Comparison of ENCODE assay signal across 8 mouse cellular contexts in genomic region chr2:144330352-144330959, GRCm38 (mm10). TPM values are rescaled to one million over a fixed set of nuclear protein-coding genes. Genes with fewer than 3 reads are reported as not detected.
DNase-seq lines count a peak whose midpoint lies in the region; ATAC-seq lines count a peak whose summit lies in the region.

No protein-coding gene starts in this region.

- no peak for ATAC-seq in hindbrain, embryonic 14.5 days (ENCODE audit: low FRiP score)
- peak; percentile 33; the same call in 1 of the 2 replicates for ATAC-seq in lung, embryonic 15.5 days (ENCODE audit: borderline replicate concordance, extremely low read depth, low FRiP score, low TSS enrichment)
- ATAC-seq in stomach, embryonic 14.5 days (ENCODE audit: insufficient number of reproducible peaks, insufficient read depth, low FRiP score, low read depth): peak; percentile 50; the same call in 1 of the 2 replicates

- DNase-seq in ovary, postnatal 14 days (ENCODE audit: low spot score): peak; percentile 13
- no peak for DNase-seq in ovary, postnatal 10 days (ENCODE audit: low spot score)
- DNase-seq in embryo, embryonic 9.5 days (ENCODE audit: extremely low spot score): peak; percentile 30
- no peak for DNase-seq in hindbrain, embryonic 14.5 days (ENCODE audit: low spot score)
- no peak for DNase-seq in adipocyte (ENCODE audit: low spot score)
- no peak for DNase-seq in thymus, adult 18-20 months

- H3K9me3 ChIP-seq in hindbrain, embryonic 14.5 days (ENCODE audit: control insufficient read depth, low read length): 0 out of 2 replicates have a peak, but pooled peaks cover 3% of the 10 kb centered on the region
- H3K9me3 ChIP-seq in lung, embryonic 15.5 days: no peaks in the 10 kb centered on the region
- no peaks in the 10 kb centered on the region for H3K9me3 ChIP-seq in stomach, embryonic 14.5 days (ENCODE audit: control insufficient read depth, low read depth, low read length)

- H3K27ac ChIP-seq in hindbrain, embryonic 14.5 days: no peak overlapping the region
- H3K27ac ChIP-seq in lung, embryonic 15.5 days: peak overlapping the region; percentile 56; the same call in 1 of the 2 replicates
- no peak overlapping the region for H3K27ac ChIP-seq in stomach, embryonic 14.5 days (ENCODE audit: low read length)

- H3K4me1 ChIP-seq in hindbrain, embryonic 14.5 days (replicated peaks; ENCODE audit: control insufficient read depth, insufficient read depth, low read length): peaks cover 26% of the 10 kb centered on the region
- H3K4me1 ChIP-seq in lung, embryonic 15.5 days: peaks cover 32% of the 10 kb centered on the region
- H3K4me1 ChIP-seq in stomach, embryonic 14.5 days (ENCODE audit: control insufficient read depth, insufficient read depth, low read length): peaks cover 15% of the 10 kb centered on the region; the same call in 1 of the 2 replicates

- H3K9ac ChIP-seq in hindbrain, embryonic 14.5 days: peak overlapping the region; percentile 48
- H3K9ac ChIP-seq in lung, embryonic 15.5 days: peak overlapping the region; percentile 43; the same call in 1 of the 2 replicates
- H3K9ac ChIP-seq in stomach, embryonic 14.5 days (replicated peaks; ENCODE audit: low read depth, low read length): peak overlapping the region; percentile 38; the same call in 1 of the 2 replicates

- no peaks in the 10 kb centered on the region for H3K36me3 ChIP-seq in hindbrain, embryonic 14.5 days (replicated peaks; ENCODE audit: control insufficient read depth, insufficient read depth)
- no peaks in the 10 kb centered on the region for H3K36me3 ChIP-seq in lung, embryonic 15.5 days
- no peaks in the 10 kb centered on the region for H3K36me3 ChIP-seq in stomach, embryonic 14.5 days (ENCODE audit: control insufficient read depth, insufficient read depth, low read length)

- peak overlapping the region; percentile 48 for H3K4me3 ChIP-seq in hindbrain, embryonic 14.5 days (replicated peaks; ENCODE audit: low read length)
- peak overlapping the region; percentile 58 for H3K4me3 ChIP-seq in lung, embryonic 15.5 days
- peak overlapping the region; percentile 50 for H3K4me3 ChIP-seq in stomach, embryonic 14.5 days (ENCODE audit: low read depth, low read length)

- H3K27me3 ChIP-seq in hindbrain, embryonic 14.5 days (ENCODE audit: control insufficient read depth, insufficient read depth, low read length): peaks cover 86% of the 10 kb centered on the region
- H3K27me3 ChIP-seq in lung, embryonic 15.5 days: peaks cover 75% of the 10 kb centered on the region
- peaks cover 28% of the 10 kb centered on the region for H3K27me3 ChIP-seq in stomach, embryonic 14.5 days (ENCODE audit: control insufficient read depth, insufficient read depth, low read length)

- under 1% methylated on average over 30 of the region's 41 CpGs for WGBS in hindbrain, embryonic 14.5 days
- under 1% methylated on average over 41 of the region's 41 CpGs for WGBS in lung, embryonic 15.5 days
- WGBS in stomach, embryonic 14.5 days: 2% methylated on average over 33 of the region's 41 CpGs

- peak overlapping the region; percentile 95 for H3K4me2 ChIP-seq in hindbrain, embryonic 14.5 days (replicated peaks)
- H3K4me2 ChIP-seq in lung, embryonic 15.5 days: peak overlapping the region; percentile 95
- peak overlapping the region; percentile 93 for H3K4me2 ChIP-seq in stomach, embryonic 14.5 days (replicated peaks; ENCODE audit: low read depth, low read length)

RNA-seq across cellular contexts. Expression of gene Ovol2, which starts 1.5 kb away (rescaled TPM):
- polyA plus RNA-seq in hindbrain, embryonic 14.5 days (2014; fragmentation: Nextera tagmentation; extraction: Ambion mirVana): not detected in 2 replicates
- 4.8 and 5.5 TPM in 2 replicates for polyA plus RNA-seq in lung, embryonic 15.5 days (2015; fragmentation: Nextera tagmentation; extraction: Ambion mirVana)
- polyA plus RNA-seq in stomach, embryonic 14.5 days (2014; fragmentation: Nextera tagmentation; extraction: Ambion mirVana): 3.7 and 4.0 TPM in 2 replicates

RNA-seq across cellular contexts. Expression of gene Kat14, which starts 38.3 kb away (rescaled TPM):
- polyA plus RNA-seq in hindbrain, embryonic 14.5 days (2014; fragmentation: Nextera tagmentation; extraction: Ambion mirVana): 22.4 and 23.3 TPM in 2 replicates
- polyA plus RNA-seq in lung, embryonic 15.5 days (2015; fragmentation: Nextera tagmentation; extraction: Ambion mirVana): 38.9 and 43.4 TPM in 2 replicates
- polyA plus RNA-seq in stomach, embryonic 14.5 days (2014; fragmentation: Nextera tagmentation; extraction: Ambion mirVana): 31.2 and 37.0 TPM in 2 replicates

RNA-seq across cellular contexts. Expression of gene Pet117, which starts 38.3 kb away (rescaled TPM):
- 0.53 and 3.0 TPM in 2 replicates for polyA plus RNA-seq in hindbrain, embryonic 14.5 days (2014; fragmentation: Nextera tagmentation; extraction: Ambion mirVana)
- 3.3 TPM in 1 of 2 replicates, not detected in the other for polyA plus RNA-seq in lung, embryonic 15.5 days (2015; fragmentation: Nextera tagmentation; extraction: Ambion mirVana)
- polyA plus RNA-seq in stomach, embryonic 14.5 days (2014; fragmentation: Nextera tagmentation; extraction: Ambion mirVana): 0.93 and 4.0 TPM in 2 replicates

RNA-seq across cellular contexts. Expression of gene Snx5, which starts 59.8 kb away (rescaled TPM):
- polyA plus RNA-seq in hindbrain, embryonic 14.5 days (2014; fragmentation: Nextera tagmentation; extraction: Ambion mirVana): 73.0 and 75.9 TPM in 2 replicates
- 108 and 116 TPM in 2 replicates for polyA plus RNA-seq in lung, embryonic 15.5 days (2015; fragmentation: Nextera tagmentation; extraction: Ambion mirVana)
- 130 and 141 TPM in 2 replicates for polyA plus RNA-seq in stomach, embryonic 14.5 days (2014; fragmentation: Nextera tagmentation; extraction: Ambion mirVana)

RNA-seq across cellular contexts. Expression of gene Mgme1, which starts 60.0 kb away (rescaled TPM):
- polyA plus RNA-seq in hindbrain, embryonic 14.5 days (2014; fragmentation: Nextera tagmentation; extraction: Ambion mirVana): 10.5 and 11.7 TPM in 2 replicates
- 24.2 and 25.9 TPM in 2 replicates for polyA plus RNA-seq in lung, embryonic 15.5 days (2015; fragmentation: Nextera tagmentation; extraction: Ambion mirVana)
- 19.6 and 20.0 TPM in 2 replicates for polyA plus RNA-seq in stomach, embryonic 14.5 days (2014; fragmentation: Nextera tagmentation; extraction: Ambion mirVana)

Comparison
In these comparisons a context has a peak if more than half of its experiments do, and no peak if none do; other contexts are left out.
1. DNase-seq: peak in ovary, postnatal 14 days (single experiment) and embryo, embryonic 9.5 days (single experiment); none in ovary, postnatal 10 days (single experiment), hindbrain, embryonic 14.5 days (single experiment), adipocyte (single experiment) and thymus, adult 18-20 months (0 of 2).
2. Peak in every context shown above with its lines, with median percentiles within 50 percentile points of each other: H3K4me2 ChIP-seq, H3K4me3 ChIP-seq and H3K9ac ChIP-seq.